Mouse (Mus musculus): Measurements from ENCODE around the gene Gm20823.
"Not testable (repeated sequence)": the region's sequence is repeated elsewhere in the genome, so short reads cannot be mapped to it uniquely, and the experiment has no call there.

Gene Gm20823

DNA sequence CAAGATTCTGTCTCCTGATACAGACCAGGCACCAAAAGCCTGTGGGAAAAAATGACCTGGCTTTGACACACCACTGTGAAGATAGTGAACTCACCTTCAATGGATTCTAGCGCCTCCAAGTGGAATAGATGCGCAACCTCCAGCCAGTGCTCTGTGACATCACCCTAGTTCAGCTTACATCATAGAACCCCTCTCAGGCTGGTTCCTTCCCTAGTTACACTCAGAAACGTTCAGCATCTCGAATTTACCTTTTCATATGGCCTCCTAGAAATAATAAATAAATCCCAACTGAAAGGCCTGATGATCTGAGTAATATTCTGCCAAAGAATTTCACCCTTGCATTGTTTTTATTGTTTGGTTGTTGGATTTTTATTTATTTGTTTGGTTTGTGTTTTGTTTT is at the start of gene Gm20823:
Gene Gm20823 (minus strand): TSS at position 101 of the 400 bp plus-strand sequence.
- not testable (repeated sequence) for DNase-seq (ENCODE audit: low read depth, low spot score)

Data from mesoderm, embryonic 11.5 days (tissue).